Mouse (Mus musculus) kidney, postnatal 10 days (tissue): Measurements from ENCODE around the gene Fbxl21.

Experiments
- DNase-seq: peaks from one replicate; pipeline ENCODE4 v3.0.0; 2021; ENCODE audit warnings: mixed read lengths

Gene Fbxl21

DNA sequence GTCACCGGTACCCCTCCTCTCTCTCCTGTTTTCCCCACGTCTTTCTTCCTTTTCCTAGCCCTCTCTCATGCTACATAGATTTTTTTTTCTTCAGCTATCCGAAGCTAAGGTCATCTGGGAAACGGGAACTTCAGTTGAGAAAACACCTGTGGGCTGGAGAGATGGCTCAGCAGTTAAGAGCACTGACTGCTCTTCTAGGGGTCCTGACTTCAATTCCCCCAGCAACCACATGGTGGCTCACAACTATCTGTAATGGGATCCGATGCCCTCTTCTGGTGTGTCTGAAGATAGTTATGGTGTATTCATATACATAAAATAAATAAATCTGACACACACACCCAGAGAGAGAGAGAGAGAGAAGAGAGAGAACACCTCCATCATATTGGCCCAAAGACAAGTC lies 13.3 kb downstream of the Fbxl21 start:
- DNase-seq = no peak

- DNase-seq = no peak
These were observed 14.8 kb downstream of the Fbxl21 start for GRCm38 (mm10) chr13:56537026-56537425.

DNA sequence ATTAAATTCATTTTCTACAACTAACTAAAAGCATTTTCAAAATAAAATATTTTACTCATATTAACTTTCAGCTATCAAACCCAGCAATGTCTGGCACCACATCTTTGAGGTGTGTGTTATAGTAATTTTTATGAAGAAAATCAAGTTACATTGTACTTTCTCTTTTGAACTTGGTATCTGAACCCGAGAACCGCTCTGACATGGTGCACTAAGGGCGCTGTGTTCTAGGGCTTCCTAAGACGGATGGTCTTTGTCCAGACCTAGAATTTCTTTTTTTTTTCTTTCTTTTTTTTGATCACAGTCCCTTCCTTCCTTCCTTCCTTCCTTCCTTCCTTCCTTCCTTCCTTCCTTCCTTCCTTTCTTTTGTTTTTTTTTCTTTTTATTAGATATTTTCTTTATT lies 17.6 kb downstream of the Fbxl21 start:
- DNase-seq = peak; percentile 71

DNA sequence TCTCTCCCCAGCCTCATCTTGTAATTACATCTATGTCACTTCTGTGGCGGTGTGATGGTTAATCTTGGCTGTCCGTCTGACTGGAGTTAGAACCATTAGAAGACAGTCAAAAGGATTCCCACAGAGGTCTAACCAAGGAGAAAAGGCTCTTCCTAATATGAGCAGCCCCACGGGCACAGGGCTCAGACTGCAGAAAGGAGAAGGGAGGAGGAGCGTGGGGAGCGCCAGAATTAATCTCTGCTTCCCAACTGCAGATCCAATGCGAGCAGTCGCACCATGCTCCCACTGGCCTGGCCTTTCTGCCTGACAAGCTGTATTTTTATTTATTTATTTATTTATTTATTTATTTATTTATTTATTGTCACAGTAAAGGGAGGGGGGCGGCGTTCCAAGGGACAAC lies 21.5 kb downstream of the Fbxl21 start:
- no peak for DNase-seq

DNA sequence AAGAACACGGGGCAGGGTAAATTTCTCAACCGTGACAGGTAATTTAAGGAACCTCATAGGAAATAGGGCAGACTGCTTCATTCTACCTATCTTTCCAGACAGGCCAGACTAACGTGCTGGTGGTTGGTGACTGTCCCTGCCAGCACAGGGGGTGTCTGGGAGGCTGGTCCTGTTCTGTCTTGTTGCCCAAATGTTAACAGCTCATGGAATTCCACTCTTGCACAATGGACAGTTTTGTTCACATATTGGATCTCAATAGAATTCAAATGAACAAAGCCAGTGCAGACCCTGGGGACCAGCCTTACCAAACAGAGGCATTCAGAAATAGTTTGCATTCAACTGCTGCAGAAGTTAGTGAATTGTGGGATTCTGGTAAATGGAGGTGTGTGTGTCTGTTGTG lies 22.7 kb downstream of the Fbxl21 start:
- DNase-seq = no peak

GRCm38 (mm10) chr13:56548401-56548800 lies 26.1 kb downstream of the Fbxl21 start, which contains the start of gene Lect2:
Gene Lect2, minus strand, starts transcription at chr13:56548502.
- DNase-seq = no peak

DNA sequence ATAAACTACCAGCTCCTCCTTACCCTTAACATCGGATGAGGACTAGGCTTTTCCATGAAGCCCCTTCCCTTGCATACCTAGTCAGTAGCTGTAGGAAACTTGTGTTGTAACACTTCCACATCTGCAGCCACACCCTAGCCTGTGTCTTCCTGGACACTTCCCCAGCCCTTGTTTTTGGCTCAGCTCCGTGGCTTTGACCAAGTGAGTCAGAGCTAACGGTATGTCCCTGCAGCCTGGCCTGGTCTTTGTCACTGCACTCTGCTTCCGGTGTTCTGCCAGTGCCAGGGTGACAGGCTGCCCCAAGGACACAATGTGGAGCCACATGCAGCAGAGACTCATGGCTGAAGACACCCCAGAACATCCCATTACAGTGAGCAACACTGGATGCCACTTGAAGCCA lies 27.1 kb downstream of the Fbxl21 start:
- DNase-seq = peak; percentile 46

GRCm38 (mm10) chr13:56550574-56550973 lies 28.3 kb downstream of the Fbxl21 start:
- no peak for DNase-seq

DNA sequence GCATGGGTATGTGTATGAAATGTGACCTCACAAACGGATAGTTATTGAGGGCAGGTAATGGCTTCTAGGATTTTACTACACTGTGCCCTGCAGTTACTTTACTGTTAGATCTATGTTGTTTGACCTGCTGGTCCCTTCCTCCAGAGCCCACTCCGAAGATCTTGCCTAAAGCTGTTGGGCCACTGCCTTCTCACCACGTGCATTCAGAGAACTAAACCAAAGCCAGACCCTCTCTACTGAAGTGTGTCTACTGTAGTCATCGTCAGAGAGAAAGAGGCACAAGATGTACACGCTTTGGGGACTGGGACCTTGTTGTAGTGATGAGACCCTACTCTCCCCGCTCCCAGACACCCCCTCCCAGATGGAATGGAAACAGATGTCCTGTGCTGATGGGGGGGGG lies 29.4 kb downstream of the Fbxl21 start:
- no peak for DNase-seq

- DNase-seq = no peak
These were observed 31.7 kb downstream of the Fbxl21 start for GRCm38 (mm10) chr13:56553923-56554322.

DNA sequence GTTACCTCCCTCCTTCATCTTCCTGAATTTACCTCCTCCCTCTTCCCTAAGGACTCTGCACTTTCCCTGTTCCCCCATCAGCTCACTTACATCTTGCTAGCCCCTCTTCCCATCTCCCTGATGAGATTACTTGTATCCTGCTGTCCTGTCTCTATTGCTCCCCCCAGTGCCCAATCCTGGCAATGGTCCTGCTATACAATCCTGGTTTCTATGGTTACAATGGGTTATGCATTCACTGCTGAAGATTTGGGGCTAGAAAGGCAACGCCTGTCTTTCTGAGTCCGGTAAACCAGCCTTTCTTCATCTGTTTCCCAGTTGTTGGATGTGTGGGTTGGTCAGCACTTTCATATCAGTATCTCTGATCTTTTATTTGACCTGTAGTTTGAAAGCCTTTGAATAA lies 32.1 kb downstream of the Fbxl21 start:
- DNase-seq = peak; percentile 67

- peak; percentile 81 for DNase-seq
These were observed 33.7 kb downstream of the Fbxl21 start for GRCm38 (mm10) chr13:56555957-56556356.

DNA sequence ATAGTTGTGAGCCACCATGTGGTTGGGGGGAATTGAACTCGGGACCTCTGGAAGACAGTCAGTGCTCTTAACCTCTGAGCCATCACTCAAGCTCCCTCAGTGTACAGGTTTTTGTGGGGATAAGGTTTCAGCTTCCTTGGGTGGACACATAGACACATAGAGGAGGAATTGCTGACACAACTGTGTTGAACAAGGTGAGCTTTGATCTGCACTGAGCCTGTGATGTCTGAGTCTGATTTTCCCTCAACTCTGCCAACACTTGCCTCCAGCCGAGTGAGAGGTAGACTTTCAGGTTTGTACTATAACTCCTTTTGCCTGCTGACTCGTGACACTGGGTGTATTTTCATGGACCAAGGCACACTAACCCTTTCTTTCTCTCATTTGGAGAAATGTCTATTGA lies 34.4 kb downstream of the Fbxl21 start:
- DNase-seq = peak; percentile 41

GRCm38 (mm10) chr13:56558811-56559210 lies 36.5 kb downstream of the Fbxl21 start:
- peak; percentile 32 for DNase-seq

GRCm38 (mm10) chr13:56559841-56560370 lies 37.6 kb downstream of the Fbxl21 start:
- no peak for DNase-seq

- peak; percentile 59 for DNase-seq
These were observed 38.9 kb downstream of the Fbxl21 start for GRCm38 (mm10) chr13:56561129-56561528.

GRCm38 (mm10) chr13:56563075-56563474 lies 40.8 kb downstream of the Fbxl21 start:
- DNase-seq = peak; percentile 77

- DNase-seq = peak; percentile 42
These were observed 44.1 kb downstream of the Fbxl21 start for GRCm38 (mm10) chr13:56566336-56566735.

DNA sequence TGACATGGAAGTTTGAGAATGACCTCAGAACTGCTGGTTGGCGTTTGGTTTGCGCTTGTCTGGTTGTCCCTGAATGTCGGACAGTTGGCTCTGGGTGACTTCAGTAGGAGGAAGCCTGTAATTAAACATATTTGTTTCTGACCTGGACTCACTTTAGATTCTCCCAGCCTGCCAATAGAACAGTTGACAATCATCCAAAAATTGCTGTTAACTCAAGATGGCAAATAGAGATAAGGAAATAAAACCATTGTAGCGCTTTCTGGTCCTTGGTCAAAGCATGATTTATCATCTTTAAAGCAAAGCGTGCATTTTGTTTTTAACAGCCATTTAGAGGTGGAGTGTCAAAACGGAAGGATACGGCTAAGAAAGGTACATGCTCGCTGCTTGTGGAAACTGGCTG lies 49.4 kb downstream of the Fbxl21 start:
- no peak for DNase-seq

DNA sequence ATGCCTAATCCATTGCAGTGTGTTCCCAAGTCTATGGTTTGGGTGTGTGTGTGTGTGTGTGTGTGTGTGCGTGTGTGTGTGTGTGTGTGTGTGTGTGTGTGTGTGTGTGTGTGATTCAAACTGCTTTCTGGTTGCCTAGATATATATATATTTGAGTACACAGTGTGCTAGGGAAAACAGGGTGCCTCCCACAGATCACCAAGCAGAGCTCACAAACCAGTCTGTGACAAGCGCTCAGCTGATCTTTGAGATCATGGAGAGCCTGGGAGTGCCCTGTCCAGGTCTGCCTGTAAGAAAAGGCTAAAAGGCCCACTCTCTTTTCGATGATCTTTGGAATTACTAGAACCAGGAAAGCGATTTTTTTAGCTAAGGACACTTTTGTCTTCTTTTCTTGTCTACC lies 52.8 kb downstream of the Fbxl21 start:
- no peak for DNase-seq

GRCm38 (mm10) chr13:56575701-56576321 lies 53.5 kb downstream of the Fbxl21 start:
- peak; percentile 87 for DNase-seq

DNA sequence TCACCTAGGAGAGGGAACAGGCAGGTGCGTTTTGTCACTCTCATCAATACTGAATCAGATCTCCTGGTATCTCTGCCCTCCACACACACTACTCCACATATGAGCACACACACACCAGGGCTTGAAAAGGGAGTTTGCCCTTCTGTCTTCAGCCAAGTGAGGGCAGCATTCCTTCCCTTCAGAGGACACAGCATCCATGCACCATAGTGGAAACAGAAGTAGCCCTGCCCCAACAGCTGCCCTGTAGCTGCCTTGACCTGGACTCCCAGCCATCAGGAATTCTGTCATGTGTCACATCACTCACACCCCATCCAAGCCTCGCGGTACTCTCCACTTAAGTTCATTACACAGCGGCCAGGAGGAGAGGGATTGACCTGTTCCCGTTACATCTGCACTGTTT lies 55.8 kb downstream of the Fbxl21 start:
- DNase-seq = no peak

DNA sequence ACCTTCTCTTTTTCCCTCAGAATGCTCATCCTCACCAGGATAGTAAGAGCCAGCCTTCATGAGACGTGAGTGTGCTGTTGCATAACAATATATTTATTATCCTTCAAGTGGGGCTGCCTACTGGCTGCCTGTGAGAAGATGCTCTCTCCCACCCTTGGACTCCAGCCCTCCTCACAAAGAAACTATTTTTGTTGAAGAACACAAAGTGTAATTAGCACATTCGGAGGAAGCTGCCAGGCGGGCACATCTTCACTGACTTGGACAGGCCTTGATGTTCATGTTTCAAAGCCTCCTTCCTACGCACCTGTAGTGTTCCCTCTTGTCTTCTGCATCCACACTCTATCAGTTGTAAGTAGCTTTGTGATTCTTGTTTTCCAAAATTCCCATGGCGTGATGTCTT lies 58.2 kb downstream of the Fbxl21 start:
- DNase-seq = no peak

GRCm38 (mm10) chr13:56581512-56581911 lies 59.2 kb downstream of the Fbxl21 start:
- DNase-seq = no peak

GRCm38 (mm10) chr13:56581961-56582434 lies 59.7 kb downstream of the Fbxl21 start:
- DNase-seq = peak; percentile 74
